Mouse (Mus musculus) liver, embryonic 11.5 days (tissue): ENCODE results near the gene Apoa4. TPM values are rescaled to one million over a fixed set of nuclear protein-coding genes. Genes with fewer than 3 reads are reported as not detected.
A peak's percentile ranks its signal among the peaks of the same experiment; 100 is the strongest.

Experiments
- ATAC-seq: fragments of 200-750 bp; cut with Nextera tagmentation; replicated peaks from 2 replicates; pipeline ENCODE4 v1.8.0; 2017; ENCODE audit warnings: moderate number of reproducible peaks, mild to moderate bottlenecking, moderate TSS enrichment, moderate library complexity; ENCODE audit not compliant: low FRiP score
- DNase-seq: peaks from one replicate; pipeline ENCODE4 v3.0.0-alpha.2; 2017; ENCODE audit warnings: low spot score
- H3K27ac ChIP-seq: fragments of 300-500 bp; sonication (generic); 2 replicates; pipeline ENCODE4 v1.5.1; 2014; ENCODE audit warnings: mild to moderate bottlenecking, low read depth, low read length, control low read depth
- H3K27me3 ChIP-seq: fragments of 300-500 bp; sonication (generic); replicated peaks from 2 replicates; pipeline ENCODE4 v1.6.1; 2014; ENCODE audit warnings: low read length, mixed read lengths; ENCODE audit not compliant: control insufficient read depth, insufficient read depth
- H3K36me3 ChIP-seq: fragments of 300-500 bp; sonication (generic); 2 replicates; pipeline ENCODE4 v1.6.1; 2014; ENCODE audit warnings: mild to moderate bottlenecking, low read length, moderate library complexity, mixed read lengths; ENCODE audit not compliant: control insufficient read depth, insufficient read depth
- H3K4me1 ChIP-seq: fragments of 300-500 bp; sonication (generic); replicated peaks from 2 replicates; pipeline ENCODE4 v1.6.1; 2014; ENCODE audit warnings: low read length, mixed read lengths; ENCODE audit not compliant: control insufficient read depth, insufficient read depth
- H3K4me2 ChIP-seq: fragments of 300-500 bp; sonication (generic); 2 replicates; pipeline ENCODE4 v1.6.1; 2014; ENCODE audit warnings: mild to moderate bottlenecking, control low read depth, moderate library complexity
- H3K4me3 ChIP-seq: fragments of 300-500 bp; sonication (generic); 2 replicates; pipeline ENCODE4 v1.5.1; 2014; ENCODE audit warnings: low read depth, low read length, control low read depth
- H3K9ac ChIP-seq: fragments of 300-500 bp; sonication (generic); 2 replicates; pipeline ENCODE4 v1.6.1; 2014; ENCODE audit warnings: low read depth, low read length, control low read depth
- H3K9me3 ChIP-seq: fragments of 300-500 bp; sonication (generic); 2 replicates; pipeline ENCODE4 v1.6.1; 2016; ENCODE audit warnings: low read length, inconsistent platforms, mixed read lengths; ENCODE audit not compliant: control insufficient read depth
- WGBS: fragments of 180-500 bp; shearing (Covaris S2); extraction: QIAGEN DNeasy Blood & Tissue Kit; methylation state at CpG from one replicate; pipeline ENCODE4 v1.1.7; 2014; 5-methylcytosine and 5-hydroxymethylcytosine counted together
- polyA plus RNA-seq: library from polyadenylated mRNA; unstranded; fragments of >200 nt; fragmentation: Nextera tagmentation; extraction: Ambion mirVana; gene quantifications from 2 replicates; pipeline ENCODE4 v1.2.1, GENCODE M21; 2014

Gene Apoa4
- polyA plus RNA-seq, 1 experiment from 2014 or later: not detected

- H3K27ac ChIP-seq: peak overlapping the region; percentile 70
- H3K4me2 ChIP-seq: no peak overlapping the region
- H3K36me3 ChIP-seq: peaks cover 10% of the 10 kb centered on the region
- H3K4me1 ChIP-seq: peaks cover 31% of the 10 kb centered on the region
- H3K4me3 ChIP-seq: no peak overlapping the region
- H3K9me3 ChIP-seq: no peaks in the 10 kb centered on the region
- WGBS: 35% methylated on average over 10 of the region's 10 CpGs
- DNase-seq (no peak), ATAC-seq (peak; percentile 82)
- no peaks in the 10 kb centered on the region for H3K27me3 ChIP-seq
- no peak overlapping the region for H3K9ac ChIP-seq
These were observed 33.5 kb upstream of the Apoa4 start for GRCm38 (mm10) chr9:46206834-46207500.

- peak overlapping the region; percentile 70 for H3K27ac ChIP-seq
- peaks cover 8% of the 10 kb centered on the region for H3K36me3 ChIP-seq
- WGBS: 82% methylated on average over 6 of the region's 6 CpGs
- H3K27me3 ChIP-seq: no peaks in the 10 kb centered on the region
- H3K9me3 ChIP-seq: no peaks in the 10 kb centered on the region
- no peak overlapping the region; the same call in 1 of the 2 replicates for H3K9ac ChIP-seq
- no peak for ATAC-seq
- H3K4me1 ChIP-seq: peaks cover 31% of the 10 kb centered on the region
- H3K4me2 ChIP-seq: no peak overlapping the region
- H3K4me3 ChIP-seq: no peak overlapping the region
- no peak for DNase-seq
These were observed 33.0 kb upstream of the Apoa4 start for GRCm38 (mm10) chr9:46207501-46207869.

- no peak overlapping the region for H3K27ac ChIP-seq
- H3K36me3 ChIP-seq: peaks cover 8% of the 10 kb centered on the region
- H3K4me3 ChIP-seq: no peak overlapping the region
- no peaks in the 10 kb centered on the region for H3K27me3 ChIP-seq
- WGBS: 79% methylated on average over 13 of the region's 13 CpGs
- peaks cover 27% of the 10 kb centered on the region for H3K4me1 ChIP-seq
- ATAC-seq (no peak), DNase-seq (no peak)
- H3K9ac ChIP-seq: no peak overlapping the region
- no peaks in the 10 kb centered on the region for H3K9me3 ChIP-seq
- no peak overlapping the region for H3K4me2 ChIP-seq
These were observed 32.0 kb upstream of the Apoa4 start for GRCm38 (mm10) chr9:46208401-46208974.

GRCm38 (mm10) chr9:46210473-46210872, 30.0 kb upstream of the Apoa4 start:
- H3K4me3 ChIP-seq: no peak overlapping the region
- H3K9ac ChIP-seq: no peak overlapping the region
- no peak overlapping the region for H3K4me2 ChIP-seq
- ATAC-seq (no peak), DNase-seq (no peak)
- 89% methylated on average over 12 of the region's 12 CpGs for WGBS
- no peaks in the 10 kb centered on the region for H3K9me3 ChIP-seq
- peaks cover 5% of the 10 kb centered on the region; the same call in 1 of the 2 replicates for H3K36me3 ChIP-seq
- H3K27me3 ChIP-seq: no peaks in the 10 kb centered on the region
- H3K27ac ChIP-seq: no peak overlapping the region
- peaks cover 42% of the 10 kb centered on the region for H3K4me1 ChIP-seq

GRCm38 (mm10) chr9:46214276-46214675, 26.2 kb upstream of the Apoa4 start:
- WGBS: 85% methylated on average over 4 of the region's 4 CpGs
- Histone ChIP-seq H3K27me3 (no peaks in the 10 kb centered on the region), H3K4me3 (no peak overlapping the region), H3K4me1 (peaks cover 43% of the 10 kb centered on the region), H3K9me3 (no peaks in the 10 kb centered on the region), H3K36me3 (peaks cover 3% of the 10 kb centered on the region; the same call in 1 of the 2 replicates), H3K27ac (peak overlapping the region; percentile 93; the same call in 1 of the 2 replicates), H3K4me2 (no peak overlapping the region), H3K9ac (no peak overlapping the region)
- no peak for ATAC-seq
- DNase-seq: no peak

GRCm38 (mm10) chr9:46214946-46215337, 25.6 kb upstream of the Apoa4 start:
- Histone ChIP-seq H3K9me3 (no peaks in the 10 kb centered on the region), H3K27me3 (no peaks in the 10 kb centered on the region), H3K9ac (no peak overlapping the region; the same call in 1 of the 2 replicates), H3K4me1 (peaks cover 43% of the 10 kb centered on the region), H3K36me3 (peaks cover 3% of the 10 kb centered on the region; the same call in 1 of the 2 replicates), H3K27ac (peak overlapping the region; percentile 93), H3K4me2 (peak overlapping the region; percentile 60), H3K4me3 (no peak overlapping the region)
- ATAC-seq (no peak), DNase-seq (no peak)
- WGBS: 78% methylated on average over 10 of the region's 10 CpGs

GRCm38 (mm10) chr9:46215338-46216322, 24.9 kb upstream of the Apoa4 start:
- no peak for DNase-seq
- H3K27me3 ChIP-seq: no peaks in the 10 kb centered on the region
- peak overlapping the region; percentile 46 for H3K9ac ChIP-seq
- peak overlapping the region; percentile 60 for H3K4me2 ChIP-seq
- H3K4me1 ChIP-seq: peaks cover 43% of the 10 kb centered on the region
- peaks cover 5% of the 10 kb centered on the region; the same call in 1 of the 2 replicates for H3K36me3 ChIP-seq
- H3K9me3 ChIP-seq: no peaks in the 10 kb centered on the region
- peak overlapping the region; percentile 6; the same call in 1 of the 2 replicates for H3K4me3 ChIP-seq
- H3K27ac ChIP-seq: peak overlapping the region; percentile 93
- 17% methylated on average over 11 of the region's 11 CpGs for WGBS
- peak; percentile 76 for ATAC-seq

- Histone ChIP-seq H3K27me3 (no peaks in the 10 kb centered on the region), H3K4me2 (peak overlapping the region; percentile 60; the same call in 1 of the 2 replicates), H3K9ac (no peak overlapping the region), H3K4me3 (no peak overlapping the region), H3K27ac (peak overlapping the region; percentile 93), H3K4me1 (peaks cover 46% of the 10 kb centered on the region), H3K9me3 (no peaks in the 10 kb centered on the region), H3K36me3 (peaks cover 11% of the 10 kb centered on the region; the same call in 1 of the 2 replicates)
- 80% methylated on average over 13 of the region's 13 CpGs for WGBS
- DNase-seq (no peak), ATAC-seq (peak; percentile 55)
These were observed 23.6 kb upstream of the Apoa4 start for GRCm38 (mm10) chr9:46216744-46217470.
